Comparison of ENCODE assay signal across 15 mouse cellular contexts in genomic region chr12:102622302-102622842, GRCm38 (mm10).
DNase-seq lines count a peak whose midpoint lies in the region; ATAC-seq and TF ChIP-seq lines count a peak whose summit lies in the region.
"Had no signal": no experiment of that assay in that cellular context is flagged by ENCODE, and none has a peak within 500 bp of the region (broad histone marks: within the 10 kb centered on the region; RNA-seq: fewer than 3 reads in every experiment).

No protein-coding gene starts in this region.

- no peak for ATAC-seq in limb, embryonic 11.5 days (ENCODE audit: insufficient number of reproducible peaks, low FRiP score, low TSS enrichment, low read depth)
- ATAC-seq: forebrain, embryonic 14.5 days had no signal

- no peak overlapping the region for H3K4me2 ChIP-seq in limb, embryonic 11.5 days (ENCODE audit: low read depth, severe bottlenecking)
- H3K4me2 ChIP-seq: limb, embryonic 13.5 days; lung, embryonic 14.5 days had no signal

- WGBS in limb, embryonic 11.5 days: 80% methylated on average over 12 of the region's 12 CpGs

- no peaks in the 10 kb centered on the region for H3K27me3 ChIP-seq in limb, embryonic 11.5 days (ENCODE audit: control insufficient read depth, insufficient read depth, low read length)
- H3K27me3 ChIP-seq: limb, embryonic 13.5 days had no signal

- TF ChIP-seq POLR2A in cortical plate, adult 2 months (IDR thresholded peaks at IDR 0.05; ENCODE audit: extremely low read depth, insufficient read depth, low read length): no peak

- TF ChIP-seq CTCF in layer of hippocampus, adult 2 months (conservative IDR thresholded peaks at IDR 0.05): no peak
- no peak for TF ChIP-seq CTCF in cortical plate, adult 2 months (IDR thresholded peaks at IDR 0.05; ENCODE audit: extremely low read depth, insufficient read depth, low read length)

- no peak overlapping the region for H3K9ac ChIP-seq in limb, embryonic 11.5 days (ENCODE audit: low read length)
- H3K9ac ChIP-seq: limb, embryonic 13.5 days; lung, embryonic 14.5 days had no signal

- H3K27ac ChIP-seq in layer of hippocampus, adult 2 months: peak overlapping the region; percentile 61
- H3K27ac ChIP-seq in cortical plate, adult 2 months (ENCODE audit: insufficient read depth, low read length): 0 out of 2 replicates have a peak overlapping the region, but pooled peaks have one; percentile 24
- H3K27ac ChIP-seq in limb, embryonic 11.5 days (replicated peaks; ENCODE audit: low read depth, low read length): 0 out of 2 replicates have a peak overlapping the region, but pooled peaks have one; percentile 39
- H3K27ac ChIP-seq: limb, embryonic 13.5 days had no signal

- H3K9me3 ChIP-seq in limb, embryonic 11.5 days (ENCODE audit: control insufficient read depth, low read length): no peaks in the 10 kb centered on the region
- H3K9me3 ChIP-seq: limb, embryonic 13.5 days had no signal

- DNase-seq in layer of hippocampus, adult 2 months (ENCODE audit: low spot score in 2 of 2): no peak
- DNase-seq in layer of hippocampus, adult 9-10 months (ENCODE audit: low spot score): no peak
- peak; percentile 77 for DNase-seq in Muller cell, postnatal 12 days (ENCODE audit: inconsistent ontology term)
- DNase-seq in limb, embryonic 11.5 days (ENCODE audit: low spot score): no peak
- no peak for DNase-seq in adrenal gland, adult 8-10 months
- no peak for DNase-seq in gastrocnemius, postnatal 36 days
- DNase-seq in MN1 (ENCODE audit: low spot score): no peak
- DNase-seq: cerebellum, adult 9-10 months; gastrocnemius, postnatal 25 days; heart, postnatal 14 days; lung, embryonic 14.5 days; right cerebral cortex, postnatal 14 days had no signal

- no peak overlapping the region for H3K4me3 ChIP-seq in layer of hippocampus, adult 2 months
- no peak overlapping the region for H3K4me3 ChIP-seq in cortical plate, adult 2 months (ENCODE audit: insufficient read depth, low read length)
- no peak overlapping the region for H3K4me3 ChIP-seq in limb, embryonic 11.5 days (ENCODE audit: low read depth, low read length)
- H3K4me3 ChIP-seq: limb, embryonic 13.5 days had no signal

- H3K36me3 ChIP-seq in limb, embryonic 11.5 days (ENCODE audit: control insufficient read depth, insufficient read depth, low read length): no peaks in the 10 kb centered on the region
- H3K36me3 ChIP-seq: limb, embryonic 13.5 days had no signal

- H3K4me1 ChIP-seq in cortical plate, adult 2 months (ENCODE audit: control insufficient read depth, insufficient read depth, low read length): peaks cover 7% of the 10 kb centered on the region
- H3K4me1 ChIP-seq in limb, embryonic 11.5 days (ENCODE audit: control insufficient read depth, insufficient read depth, low read length): peaks cover 7% of the 10 kb centered on the region; the same call in 1 of the 2 replicates

- intact Hi-C loops in gastrocnemius, postnatal 36 days (cut with DNase I): no loop called here
